Mouse (Mus musculus): Measurements from ENCODE around the gene Igfn1. TPM values are rescaled to one million over a fixed set of nuclear protein-coding genes. Genes with fewer than 3 reads are reported as not detected.

Igfn1 gene
- polyA plus RNA-seq, 1 experiment from 2014 or later, result 0.05 TPM

Other genes with a start within 250 kb of the Igfn1 start
- gene Phlda3, start 240.2 kb downstream of the Igfn1 start, polyA plus RNA-seq (2015; fragmentation: Nextera tagmentation; extraction: Ambion mirVana), result 36.2 and 36.6 TPM in 2 replicates
- gene Tnni1, start 226.9 kb downstream of the Igfn1 start, polyA plus RNA-seq (2015; fragmentation: Nextera tagmentation; extraction: Ambion mirVana), result 6.4 and 8.7 TPM in 2 replicates
- gene Lad1, start 187.7 kb downstream of the Igfn1 start, polyA plus RNA-seq (2015; fragmentation: Nextera tagmentation; extraction: Ambion mirVana), result 260 and 283 TPM in 2 replicates
- 23.5 and 26.7 TPM in 2 replicates for gene Tnnt2, start 170.0 kb downstream of the Igfn1 start, polyA plus RNA-seq (2015; fragmentation: Nextera tagmentation; extraction: Ambion mirVana)
- 0.05 TPM in 1 of 2 replicates, not detected in the other for gene Pkp1, start 87.1 kb downstream of the Igfn1 start, polyA plus RNA-seq (2015; fragmentation: Nextera tagmentation; extraction: Ambion mirVana)
- gene Tmem9, start 1.8 kb upstream of the Igfn1 start, polyA plus RNA-seq (2015; fragmentation: Nextera tagmentation; extraction: Ambion mirVana), result 165 and 182 TPM in 2 replicates
- gene Ascl5, start 44.5 kb upstream of the Igfn1 start, polyA plus RNA-seq (2015; fragmentation: Nextera tagmentation; extraction: Ambion mirVana), result not detected in 2 replicates
- gene Cacna1s, start 46.4 kb upstream of the Igfn1 start, polyA plus RNA-seq (2015; fragmentation: Nextera tagmentation; extraction: Ambion mirVana), result 0.04 TPM in 1 of 2 replicates, not detected in the other
- gene Kif21b, start 125.0 kb upstream of the Igfn1 start, polyA plus RNA-seq (2015; fragmentation: Nextera tagmentation; extraction: Ambion mirVana), result 4.3 and 4.8 TPM in 2 replicates
- 0.28 and 0.56 TPM in 2 replicates for gene Mroh3, start 206.5 kb upstream of the Igfn1 start, polyA plus RNA-seq (2015; fragmentation: Nextera tagmentation; extraction: Ambion mirVana)
- gene Inava, start 227.9 kb upstream of the Igfn1 start, polyA plus RNA-seq (2015; fragmentation: Nextera tagmentation; extraction: Ambion mirVana), result 32.6 and 33.4 TPM in 2 replicates

Measured in intestine, embryonic 16.5 days (tissue).